Mouse (Mus musculus) bone marrow, adult 2 months (tissue): ENCODE data around the gene Rtn4rl1.

ENCODE experiments used
- CTCF ChIP-seq: fragments of 200-500 bp; IDR thresholded peaks from 2 replicates; pipeline ENCODE4 v1.5.1; 2011; ENCODE audit warnings: low read length, control low read depth; ENCODE audit not compliant: control insufficient read depth, insufficient read depth
- POLR2A ChIP-seq: fragments of 200-500 bp; IDR thresholded peaks from 2 replicates; pipeline ENCODE4 v1.6.1; 2011; ENCODE audit warnings: low read depth, mild to moderate bottlenecking, control low read depth, low read length, borderline replicate concordance; ENCODE audit not compliant: control insufficient read depth

- TF ChIP-seq CTCF (no peak), POLR2A (no peak)
Observed at GRCm38 (mm10) chr11:75310813-75311212, 117.2 kb downstream of the Rtn4rl1 start.
